Mouse (Mus musculus) heart, embryonic 15.5 days (tissue): Measurements from ENCODE around the gene Adamts17. TPM values are rescaled to one million over a fixed set of nuclear protein-coding genes. Genes with fewer than 3 reads are reported as not detected.

Experiments used
- ATAC-seq: fragments of 200-750 bp; cut with Nextera tagmentation; replicated peaks from 2 replicates; pipeline ENCODE4 v1.8.0; 2017; ENCODE audit warnings: low read depth, moderate TSS enrichment; ENCODE audit not compliant: insufficient number of reproducible peaks, insufficient read depth, low FRiP score
- H3K27ac ChIP-seq: fragments of 300-500 bp; sonication (generic); 2 replicates; pipeline ENCODE4 v1.5.1; 2015; ENCODE audit warnings: mild to moderate bottlenecking, inconsistent platforms
- H3K27me3 ChIP-seq: fragments of 300-500 bp; sonication (generic); 2 replicates; pipeline ENCODE4 v1.6.1; 2015; ENCODE audit warnings: inconsistent platforms
- H3K36me3 ChIP-seq: fragments of 300-500 bp; sonication (generic); 2 replicates; pipeline ENCODE4 v1.6.1; 2015; ENCODE audit warnings: mild to moderate bottlenecking, inconsistent platforms
- H3K4me1 ChIP-seq: fragments of 300-500 bp; sonication (generic); replicated peaks from 2 replicates; pipeline ENCODE4 v1.6.1; 2015; ENCODE audit warnings: inconsistent platforms
- H3K4me2 ChIP-seq: fragments of 300-500 bp; sonication (generic); 2 replicates; pipeline ENCODE4 v1.6.1; 2015; ENCODE audit warnings: inconsistent platforms, mild to moderate bottlenecking, moderate library complexity
- H3K4me3 ChIP-seq: fragments of 300-500 bp; sonication (generic); 2 replicates; pipeline ENCODE4 v1.5.1; 2015; ENCODE audit warnings: mild to moderate bottlenecking, inconsistent platforms
- H3K9ac ChIP-seq: fragments of 300-500 bp; sonication (generic); 2 replicates; pipeline ENCODE4 v1.6.1; 2015; ENCODE audit warnings: mild to moderate bottlenecking, inconsistent platforms
- H3K9me3 ChIP-seq: fragments of 300-500 bp; sonication (generic); replicated peaks from 2 replicates; pipeline ENCODE4 v1.6.1; 2016; ENCODE audit warnings: inconsistent platforms
- WGBS: fragments of 180-500 bp; shearing (Covaris S2); methylation state at CpG from one replicate; pipeline ENCODE4 v1.1.7; 2015; ENCODE audit warnings: mixed read lengths; 5-methylcytosine and 5-hydroxymethylcytosine counted together
- polyA plus RNA-seq: library from polyadenylated mRNA; unstranded; fragments of >200 nt; fragmentation: Nextera tagmentation; extraction: Ambion mirVana; gene quantifications from 2 replicates; pipeline ENCODE4 v1.2.1, GENCODE M21; 2015

The Adamts17 gene
- polyA plus RNA-seq, 1 experiment from 2014 or later = 5.1 TPM

DNA sequence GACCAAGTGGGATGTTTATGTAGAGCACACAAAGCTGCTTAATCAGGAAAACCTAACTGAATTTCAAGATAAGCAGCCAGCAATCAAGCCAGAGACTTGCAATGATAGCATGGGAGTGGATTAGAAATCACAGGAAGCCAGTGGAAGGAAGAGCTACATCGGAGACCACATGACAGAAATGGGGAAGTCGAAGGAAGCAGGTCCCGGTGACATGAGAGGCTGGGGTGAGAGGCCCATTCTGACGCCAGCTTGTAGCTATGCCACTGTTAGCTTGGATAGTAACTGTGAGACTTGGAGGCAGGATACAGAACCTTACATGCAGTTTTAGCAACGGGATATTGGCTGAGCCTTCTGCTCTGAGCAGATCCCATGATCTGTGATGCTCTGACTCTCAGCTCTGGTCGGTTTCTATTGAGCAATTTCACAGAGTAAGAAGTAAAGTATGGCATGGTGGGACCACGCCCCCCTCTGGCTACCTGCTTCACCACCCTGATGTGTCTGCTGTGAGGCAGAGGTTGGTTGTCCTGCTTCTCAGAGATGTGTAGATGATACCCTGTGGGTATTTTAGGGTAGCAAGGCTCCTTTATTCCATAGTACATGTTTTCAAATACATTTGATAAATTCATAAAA lies 211.7 kb downstream of the Adamts17 start:
- 46% methylated on average over 7 of the region's 7 CpGs for WGBS
- H3K9ac ChIP-seq = no peak overlapping the region
- no peak; the same call in 1 of the 2 replicates for ATAC-seq
- peaks cover 30% of the 10 kb centered on the region for H3K4me1 ChIP-seq
- H3K27ac ChIP-seq = peak overlapping the region; percentile 55; the same call in 1 of the 2 replicates
- no peaks in the 10 kb centered on the region for H3K27me3 ChIP-seq
- no peak overlapping the region for H3K4me3 ChIP-seq
- no peak overlapping the region for H3K4me2 ChIP-seq
- no peaks in the 10 kb centered on the region for H3K36me3 ChIP-seq
- H3K9me3 ChIP-seq = no peaks in the 10 kb centered on the region

DNA sequence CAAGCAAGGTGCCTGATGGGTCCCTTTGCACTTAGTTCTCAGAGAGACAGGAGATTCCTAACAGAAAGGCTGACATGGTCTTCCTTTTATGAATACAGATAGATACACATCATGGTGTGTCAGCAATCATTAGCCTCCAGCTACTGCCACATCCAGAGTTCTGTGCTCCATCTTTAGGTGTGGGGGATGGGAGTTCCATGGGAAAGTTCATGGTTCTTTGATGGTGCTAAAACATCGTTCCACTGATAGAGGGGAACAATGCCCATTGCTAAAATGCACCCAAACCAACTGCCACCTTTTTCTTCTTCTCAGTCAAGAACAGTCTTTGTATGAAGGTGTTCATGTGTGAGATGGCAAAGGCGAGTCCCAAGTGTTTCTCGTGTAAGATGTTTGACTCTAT lies 215.3 kb downstream of the Adamts17 start:
- ATAC-seq = no peak
- Histone ChIP-seq H3K9ac (no peak overlapping the region), H3K9me3 (no peaks in the 10 kb centered on the region), H3K27ac (peak overlapping the region; percentile 79), H3K27me3 (no peaks in the 10 kb centered on the region), H3K36me3 (no peaks in the 10 kb centered on the region), H3K4me2 (no peak overlapping the region), H3K4me1 (peaks cover 32% of the 10 kb centered on the region), H3K4me3 (no peak overlapping the region)
- WGBS = 85% methylated on average over 3 of the region's 3 CpGs

DNA sequence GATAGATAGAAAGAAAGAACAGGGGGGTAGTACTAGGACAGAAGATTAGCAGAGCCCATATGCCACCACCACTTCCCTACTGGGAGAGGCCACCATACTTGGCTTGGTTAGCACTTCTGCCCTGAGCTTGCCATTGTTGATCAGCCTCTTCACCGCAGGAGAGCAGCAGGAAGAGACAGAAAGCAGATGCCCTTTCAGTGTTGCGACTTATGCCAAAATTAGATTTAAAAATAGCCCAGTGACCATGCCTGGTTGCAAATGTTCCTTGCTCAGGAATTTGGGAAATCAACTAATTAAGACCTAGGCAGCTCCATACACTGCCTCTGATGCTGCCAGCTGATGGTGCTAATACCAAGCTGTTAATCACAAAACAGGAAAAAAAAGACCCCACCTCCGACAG lies 216.0 kb downstream of the Adamts17 start:
- WGBS = 17% methylated on average over 3 of the region's 3 CpGs
- peak; percentile 73 for ATAC-seq
- H3K27ac ChIP-seq = peak overlapping the region; percentile 79

DNA sequence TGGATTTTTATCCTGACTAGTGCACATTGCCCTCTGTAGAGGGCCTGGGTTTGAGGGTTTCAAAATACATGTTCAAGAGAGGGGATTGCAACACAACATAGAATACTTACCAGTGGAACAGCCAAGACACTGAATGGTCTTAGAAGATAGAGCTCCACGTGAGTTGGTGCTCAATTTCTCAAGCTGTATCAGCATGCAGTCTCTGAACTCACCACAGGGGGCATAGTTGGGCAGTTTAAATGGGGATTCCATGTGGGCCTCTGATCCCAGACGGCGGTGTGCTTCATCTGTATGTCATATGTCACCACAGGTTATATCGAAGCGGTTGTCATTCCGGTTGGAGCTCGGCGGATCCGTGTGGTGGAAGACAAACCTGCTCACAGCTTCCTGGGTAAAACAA lies 222.2 kb downstream of the Adamts17 start:
- WGBS = 79% methylated on average over 9 of the region's 9 CpGs
- Histone ChIP-seq H3K27ac (no peak overlapping the region), H3K4me2 (no peak overlapping the region), H3K4me3 (no peak overlapping the region), H3K9me3 (no peaks in the 10 kb centered on the region), H3K27me3 (no peaks in the 10 kb centered on the region), H3K4me1 (peaks cover 6% of the 10 kb centered on the region; the same call in 1 of the 2 replicates), H3K36me3 (no peaks in the 10 kb centered on the region), H3K9ac (no peak overlapping the region)
- no peak for ATAC-seq

More for the DNA sequence above, 216.0 kb downstream of the Adamts17 start:
- no peak overlapping the region for H3K9ac ChIP-seq
- no peak overlapping the region for H3K4me2 ChIP-seq
- H3K9me3 ChIP-seq = no peaks in the 10 kb centered on the region
- no peak overlapping the region for H3K4me3 ChIP-seq
- H3K4me1 ChIP-seq = peaks cover 30% of the 10 kb centered on the region
- H3K27me3 ChIP-seq = no peaks in the 10 kb centered on the region
- no peaks in the 10 kb centered on the region for H3K36me3 ChIP-seq

DNA sequence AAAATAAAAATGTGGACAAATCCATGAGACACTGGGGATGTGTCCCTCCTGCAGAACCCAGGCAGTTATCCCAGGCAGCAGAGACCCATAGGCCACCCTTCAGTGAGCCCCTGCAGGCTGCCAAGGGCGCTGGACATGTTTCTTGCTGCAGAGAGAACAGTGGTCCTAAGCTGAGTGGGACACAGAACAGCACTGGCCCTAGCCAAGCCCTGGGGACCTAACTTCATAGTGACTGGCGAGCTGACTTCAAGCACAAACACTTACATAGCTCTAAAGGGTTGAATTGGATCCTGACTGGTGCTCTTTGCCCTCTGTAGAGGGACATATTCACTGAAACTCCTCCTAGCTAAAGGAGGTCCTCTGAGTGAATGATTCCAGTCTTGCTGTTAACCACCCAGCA lies 223.0 kb downstream of the Adamts17 start:
- no peak overlapping the region for H3K4me3 ChIP-seq
- 90% methylated on average over 2 of the region's 2 CpGs for WGBS
- no peaks in the 10 kb centered on the region for H3K36me3 ChIP-seq
- peaks cover 6% of the 10 kb centered on the region; the same call in 1 of the 2 replicates for H3K4me1 ChIP-seq
- H3K27ac ChIP-seq = no peak overlapping the region
- H3K9me3 ChIP-seq = no peaks in the 10 kb centered on the region
- no peaks in the 10 kb centered on the region for H3K27me3 ChIP-seq
- no peak overlapping the region for H3K4me2 ChIP-seq
- H3K9ac ChIP-seq = no peak overlapping the region
- ATAC-seq = no peak

DNA sequence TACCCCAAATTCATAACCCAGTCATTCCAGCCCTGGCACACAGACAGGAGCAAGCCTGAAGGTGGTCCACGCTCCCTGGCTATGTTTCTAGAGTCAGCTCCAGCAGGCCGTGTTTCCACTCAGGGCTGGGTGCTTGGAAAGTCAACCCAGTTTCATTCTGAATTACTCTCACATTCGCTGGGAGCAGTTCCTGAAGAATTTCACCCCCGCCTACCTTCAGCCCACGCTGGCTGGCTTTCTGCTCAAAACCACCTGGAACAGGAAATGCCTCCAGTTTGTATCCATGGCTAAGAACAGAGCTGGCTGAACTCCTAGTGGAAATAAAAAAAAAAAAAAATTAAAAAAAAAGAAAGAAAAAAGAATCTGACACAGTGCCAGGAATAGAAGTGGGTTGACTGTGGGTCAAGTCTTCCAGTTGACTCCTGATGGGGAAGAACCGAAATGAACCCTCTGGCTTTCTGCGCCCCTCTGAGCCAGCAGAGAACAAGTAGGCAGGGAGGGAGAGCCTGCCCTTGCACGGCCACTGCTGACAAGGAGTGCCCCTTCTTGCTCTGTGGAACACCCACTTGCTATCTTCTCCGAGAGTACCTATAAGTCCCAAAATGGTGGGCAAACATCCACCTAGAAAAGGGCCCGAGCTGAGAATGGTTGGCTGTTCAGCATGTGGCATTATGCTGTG lies 225.2 kb downstream of the Adamts17 start:
- no peak overlapping the region for H3K4me3 ChIP-seq
- WGBS = 69% methylated on average over 10 of the region's 10 CpGs
- H3K4me2 ChIP-seq = no peak overlapping the region
- H3K9ac ChIP-seq = no peak overlapping the region
- peaks cover 6% of the 10 kb centered on the region; the same call in 1 of the 2 replicates for H3K4me1 ChIP-seq
- H3K36me3 ChIP-seq = no peaks in the 10 kb centered on the region
- ATAC-seq = no peak
- 0 out of 2 replicates have a peak overlapping the region, but pooled peaks have one; percentile 24 for H3K27ac ChIP-seq
- no peaks in the 10 kb centered on the region for H3K9me3 ChIP-seq
- H3K27me3 ChIP-seq = no peaks in the 10 kb centered on the region

DNA sequence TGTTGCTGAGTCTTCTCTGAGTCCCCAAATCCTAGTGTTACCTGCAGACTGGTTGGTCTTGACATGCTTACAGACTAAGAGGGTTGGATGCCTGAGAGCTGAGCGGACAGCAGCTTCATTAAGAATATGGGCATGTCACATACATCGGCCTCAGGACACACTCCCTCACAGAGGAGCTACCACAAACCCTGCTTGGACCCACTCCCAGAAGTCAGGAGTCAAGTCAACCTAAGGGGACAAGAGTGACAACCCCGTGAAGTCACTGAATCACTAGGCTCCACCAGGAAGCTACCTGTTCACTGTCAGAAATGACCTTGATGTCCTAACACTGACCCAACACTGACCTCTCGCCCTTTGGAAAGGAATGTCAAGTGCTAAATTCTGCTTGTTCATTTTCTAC lies 226.1 kb downstream of the Adamts17 start:
- Histone ChIP-seq H3K4me1 (peaks cover 6% of the 10 kb centered on the region; the same call in 1 of the 2 replicates), H3K27me3 (no peaks in the 10 kb centered on the region), H3K9me3 (no peaks in the 10 kb centered on the region), H3K4me3 (no peak overlapping the region), H3K9ac (no peak overlapping the region), H3K36me3 (no peaks in the 10 kb centered on the region), H3K4me2 (no peak overlapping the region), H3K27ac (no peak overlapping the region)
- WGBS = 79% methylated on average over 4 of the region's 4 CpGs
- ATAC-seq = no peak

DNA sequence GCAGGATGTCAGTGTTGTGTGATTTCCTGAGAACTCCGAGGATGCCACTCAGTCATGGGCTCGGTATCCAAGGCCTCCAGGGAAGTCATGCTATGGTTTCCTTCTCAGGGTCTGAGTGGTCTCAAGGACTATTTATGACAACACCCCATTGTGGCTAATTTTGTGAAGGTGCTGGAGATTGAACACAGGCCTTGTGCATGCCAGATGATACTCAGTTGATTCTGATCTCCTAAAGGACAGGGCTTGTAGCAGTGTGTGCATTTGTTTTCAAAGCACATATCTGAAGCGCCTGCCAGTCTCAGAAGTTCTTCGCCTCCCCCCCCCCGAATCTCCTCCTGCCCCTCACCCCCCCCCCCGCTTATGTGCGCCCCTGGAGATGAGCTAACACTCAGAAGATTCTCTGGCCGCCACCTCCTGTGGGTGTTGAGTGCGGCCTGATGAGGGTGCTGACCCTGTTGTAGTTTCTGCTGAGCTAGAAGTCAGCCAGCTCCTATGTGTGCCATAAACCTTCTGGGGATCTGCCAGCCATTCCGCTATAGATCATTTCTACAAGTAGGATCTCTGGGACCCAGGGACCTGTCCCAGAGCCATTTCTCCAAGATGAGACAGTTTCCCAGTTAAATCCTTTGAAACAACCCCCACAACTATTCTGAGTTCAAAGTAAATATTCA lies 232.6 kb downstream of the Adamts17 start:
- H3K27ac ChIP-seq = peak overlapping the region; percentile 30; the same call in 1 of the 2 replicates
- WGBS = 42% methylated on average over 10 of the region's 10 CpGs
- no peak overlapping the region for H3K4me2 ChIP-seq

DNA sequence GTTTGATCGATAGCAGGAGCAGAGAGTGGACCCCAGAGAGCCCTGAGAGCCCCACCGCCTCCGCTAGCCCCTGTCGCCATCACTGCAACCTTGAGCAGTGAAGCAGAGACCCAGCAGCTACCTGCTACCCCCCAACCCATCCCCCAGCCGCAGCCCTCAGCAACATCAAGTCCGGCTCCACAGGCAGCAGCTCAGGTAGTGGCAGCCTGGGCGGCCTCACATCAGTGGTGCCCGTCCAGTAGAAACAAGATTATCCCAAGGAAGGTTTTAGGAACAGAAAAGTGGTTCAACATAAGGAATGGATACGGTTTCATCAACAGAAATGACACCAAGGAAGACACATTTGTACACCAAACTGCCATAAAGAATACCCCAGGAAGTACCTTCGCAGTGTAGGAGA lies 243.2 kb downstream of the Adamts17 start:
- Histone ChIP-seq H3K4me3 (no peak overlapping the region), H3K4me1 (no peaks in the 10 kb centered on the region), H3K36me3 (no peaks in the 10 kb centered on the region), H3K9ac (no peak overlapping the region), H3K9me3 (no peaks in the 10 kb centered on the region), H3K4me2 (no peak overlapping the region), H3K27ac (no peak overlapping the region), H3K27me3 (no peaks in the 10 kb centered on the region)
- WGBS = 91% methylated on average over 10 of the region's 10 CpGs
- no peak for ATAC-seq

More for the DNA sequence above, 232.6 kb downstream of the Adamts17 start:
- H3K4me1 ChIP-seq = peaks cover 7% of the 10 kb centered on the region; the same call in 1 of the 2 replicates
- H3K9ac ChIP-seq = no peak overlapping the region
- H3K9me3 ChIP-seq = no peaks in the 10 kb centered on the region
- ATAC-seq = peak; percentile 45; the same call in 1 of the 2 replicates
- H3K36me3 ChIP-seq = no peaks in the 10 kb centered on the region
- H3K27me3 ChIP-seq = no peaks in the 10 kb centered on the region
- no peak overlapping the region for H3K4me3 ChIP-seq

DNA sequence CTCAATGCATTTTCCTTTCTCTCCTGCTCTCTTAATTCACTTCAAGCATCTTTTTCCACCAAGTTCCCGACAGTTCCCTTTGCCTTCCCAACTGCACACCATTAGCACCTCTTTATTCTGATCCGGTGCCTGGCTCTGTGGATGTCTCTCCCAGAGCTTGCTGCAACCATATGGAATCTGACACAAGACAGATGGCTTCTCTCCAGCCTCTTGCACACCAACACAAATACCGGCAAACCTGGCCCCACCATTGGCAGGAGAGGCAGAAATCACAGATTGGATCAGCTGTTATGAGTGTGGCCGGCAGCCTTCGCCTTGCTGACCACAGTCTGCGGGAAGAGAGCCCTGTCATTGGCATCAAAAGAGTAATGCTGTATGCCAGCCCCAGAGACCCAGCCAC lies 248.2 kb downstream of the Adamts17 start:
- no peaks in the 10 kb centered on the region for H3K36me3 ChIP-seq

DNA sequence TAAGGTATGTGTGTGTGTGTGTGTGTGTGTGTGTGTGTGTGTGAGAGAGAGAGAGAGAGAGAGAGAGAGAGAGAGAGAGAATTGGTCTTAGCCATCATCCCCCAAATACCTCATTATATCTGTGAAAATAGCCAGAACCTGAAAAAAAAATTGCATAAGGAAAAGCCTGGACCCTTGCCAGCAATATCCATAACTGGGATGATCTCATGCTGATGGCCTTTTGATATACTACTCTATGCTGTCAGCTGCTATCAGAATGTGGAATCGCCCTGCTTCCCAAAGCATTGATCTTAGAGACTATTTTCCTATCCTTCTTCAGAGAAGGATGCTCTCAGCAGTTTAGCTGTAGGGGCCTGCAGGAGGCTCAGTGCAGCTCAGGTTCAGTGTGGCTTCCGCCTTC lies 257.6 kb downstream of the Adamts17 start:
- Histone ChIP-seq H3K27ac (no peak overlapping the region), H3K9ac (no peak overlapping the region), H3K27me3 (no peaks in the 10 kb centered on the region), H3K4me1 (no peaks in the 10 kb centered on the region), H3K4me2 (no peak overlapping the region), H3K9me3 (no peaks in the 10 kb centered on the region), H3K36me3 (no peaks in the 10 kb centered on the region), H3K4me3 (no peak overlapping the region)
- WGBS = 72% methylated on average over 2 of the region's 2 CpGs
- no peak for ATAC-seq

More for the DNA sequence above, 248.2 kb downstream of the Adamts17 start:
- Histone ChIP-seq H3K27me3 (no peaks in the 10 kb centered on the region), H3K4me3 (no peak overlapping the region), H3K9ac (no peak overlapping the region), H3K9me3 (no peaks in the 10 kb centered on the region), H3K27ac (no peak overlapping the region), H3K4me2 (no peak overlapping the region), H3K4me1 (no peaks in the 10 kb centered on the region)
- ATAC-seq = no peak
- 60% methylated on average over 6 of the region's 6 CpGs for WGBS
